Comparison of ENCODE assay signal across 17 mouse cellular contexts in genomic region chr11:119378551-119378950, GRCm38 (mm10).
"Had no signal": no experiment of that assay in that cellular context is flagged by ENCODE, and none has a peak within 500 bp of the region (broad histone marks: within the 10 kb centered on the region; RNA-seq: fewer than 3 reads in every experiment).

No protein-coding gene starts in this region.

- H3K27me3 ChIP-seq: limb, embryonic 12.5 days; limb, embryonic 15.5 days; midbrain, embryonic 12.5 days; stomach, embryonic 15.5 days had no signal

- H3K9ac ChIP-seq: limb, embryonic 12.5 days; limb, embryonic 15.5 days; liver, embryonic 14.5 days; liver, postnatal 0 days; lung, embryonic 14.5 days; midbrain, embryonic 12.5 days; stomach, embryonic 15.5 days had no signal

- H3K9me3 ChIP-seq: limb, embryonic 12.5 days; limb, embryonic 15.5 days; midbrain, embryonic 12.5 days; stomach, embryonic 15.5 days had no signal

- DNase-seq: kidney, adult 2 months; kidney, postnatal 25 days; layer of hippocampus, adult 9-11 months; left cerebral cortex, postnatal 4 days; liver, postnatal 0 days; lung, embryonic 14.5 days; right cerebral cortex, postnatal 14 days; right cerebral cortex, postnatal 4 days; thymus, postnatal 25 days had no signal

- H3K27ac ChIP-seq: kidney, postnatal 0 days; layer of hippocampus, adult 2 months; limb, embryonic 12.5 days; limb, embryonic 15.5 days; liver, embryonic 14.5 days; midbrain, embryonic 12.5 days; stomach, embryonic 15.5 days had no signal

- H3K4me1 ChIP-seq: limb, embryonic 15.5 days; midbrain, embryonic 12.5 days had no signal

- H3K4me3 ChIP-seq: layer of hippocampus, adult 2 months; limb, embryonic 12.5 days; limb, embryonic 15.5 days; midbrain, embryonic 12.5 days; myocyte; stomach, embryonic 15.5 days had no signal
